Mouse (Mus musculus): ENCODE results near the gene Gls2.

DNA sequence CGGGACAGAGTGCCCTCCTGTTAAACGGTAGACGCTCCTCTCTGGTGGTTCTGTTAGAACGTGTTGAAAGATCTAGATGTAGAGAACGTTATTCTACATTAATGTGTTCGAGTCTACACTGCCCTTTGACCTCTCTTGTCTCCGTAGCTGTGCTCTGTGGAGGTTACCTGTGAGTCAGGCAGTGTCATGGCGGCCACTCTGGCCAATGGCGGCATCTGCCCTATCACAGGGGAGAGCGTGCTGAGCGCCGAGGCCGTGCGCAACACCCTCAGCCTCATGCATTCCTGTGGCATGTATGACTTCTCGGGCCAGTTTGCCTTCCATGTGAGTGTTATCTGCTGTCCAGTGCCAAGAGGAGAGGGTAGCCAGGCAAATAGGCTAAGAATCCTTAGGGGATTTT is 10.7 kb downstream of the Gls2 start:
- TF ChIP-seq CTCF (IDR thresholded peaks at IDR 0.05; ENCODE audit: control insufficient read depth, insufficient read depth, insufficient read length), result no peak
- TF ChIP-seq CEBPB (IDR thresholded peaks at IDR 0.05; ENCODE audit: low read depth), result no peak

All from C2C12 (cell line).